Mouse (Mus musculus) T-cell, adult 2 months (primary cell): ENCODE measurements at regions not wholly inside any gene's neighbourhood (a gene's known extent, or its start where the extent isn't known, plus 50 kb on each side); places are given as distances from the start of the nearest gene placed in this dataset.
"Not testable (repeated sequence)": the region's sequence is repeated elsewhere in the genome, so short reads cannot be mapped to it uniquely, and the experiment has no call there.

ENCODE experiments used
- DNase-seq: peaks from one replicate; pipeline ENCODE4 v3.0.0; 2022; ENCODE audit warnings: low spot score

GRCm38 (mm10) chr11:63211501-63211900 is 82.7 kb downstream of the Pmp22 start:
- no peak for DNase-seq

DNA sequence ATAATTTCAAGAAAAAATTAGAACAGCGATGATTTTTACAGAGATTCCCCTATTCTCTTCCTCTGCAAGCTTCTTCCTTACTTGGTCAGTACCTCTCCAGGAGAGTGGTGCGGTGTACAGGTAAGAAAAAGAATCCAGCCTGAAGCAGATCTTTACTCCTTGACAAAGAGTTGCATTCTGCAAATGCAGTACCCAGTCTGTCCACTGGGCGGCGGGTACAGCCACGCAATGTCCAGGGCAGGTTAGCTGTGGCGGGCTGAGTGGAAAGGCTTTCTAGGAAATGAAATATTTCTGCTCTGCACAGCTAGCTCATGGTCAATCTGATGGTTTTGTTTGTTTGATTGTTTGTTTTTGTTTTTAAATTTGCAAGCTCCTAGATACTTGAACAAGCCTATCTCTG is 84.3 kb downstream of the Pmp22 start:
- DNase-seq: peak; percentile 12

GRCm38 (mm10) chr11:63213901-63214425 is 85.2 kb downstream of the Pmp22 start:
- no peak for DNase-seq

- DNase-seq: no peak
Observed at GRCm38 (mm10) chr11:63215993-63216392, 87.2 kb downstream of the Pmp22 start.

DNA sequence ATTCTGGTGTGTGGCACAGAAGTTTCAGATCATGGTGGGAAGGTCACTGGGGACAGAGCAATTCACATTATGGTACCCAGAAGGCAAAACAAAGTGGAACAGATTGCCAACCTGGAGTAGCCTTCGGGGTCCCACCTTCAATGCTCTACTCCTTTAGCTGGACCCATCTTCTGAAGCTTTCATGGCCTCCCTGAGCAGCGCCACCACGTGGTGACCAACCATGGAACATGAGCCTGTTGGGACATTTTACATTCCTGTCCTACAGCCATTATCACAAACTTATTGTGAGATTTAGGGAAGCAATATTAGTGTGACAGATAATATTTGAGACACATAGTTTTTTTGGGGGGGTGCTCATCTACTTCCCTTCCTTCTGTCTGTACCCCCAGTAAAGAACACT is 88.3 kb downstream of the Pmp22 start:
- no peak for DNase-seq

- no peak for DNase-seq
Observed at GRCm38 (mm10) chr11:63226471-63226870, 97.7 kb downstream of the Pmp22 start.

- no peak for DNase-seq
Observed at GRCm38 (mm10) chr11:63230786-63231185, 102.0 kb downstream of the Pmp22 start.

DNA sequence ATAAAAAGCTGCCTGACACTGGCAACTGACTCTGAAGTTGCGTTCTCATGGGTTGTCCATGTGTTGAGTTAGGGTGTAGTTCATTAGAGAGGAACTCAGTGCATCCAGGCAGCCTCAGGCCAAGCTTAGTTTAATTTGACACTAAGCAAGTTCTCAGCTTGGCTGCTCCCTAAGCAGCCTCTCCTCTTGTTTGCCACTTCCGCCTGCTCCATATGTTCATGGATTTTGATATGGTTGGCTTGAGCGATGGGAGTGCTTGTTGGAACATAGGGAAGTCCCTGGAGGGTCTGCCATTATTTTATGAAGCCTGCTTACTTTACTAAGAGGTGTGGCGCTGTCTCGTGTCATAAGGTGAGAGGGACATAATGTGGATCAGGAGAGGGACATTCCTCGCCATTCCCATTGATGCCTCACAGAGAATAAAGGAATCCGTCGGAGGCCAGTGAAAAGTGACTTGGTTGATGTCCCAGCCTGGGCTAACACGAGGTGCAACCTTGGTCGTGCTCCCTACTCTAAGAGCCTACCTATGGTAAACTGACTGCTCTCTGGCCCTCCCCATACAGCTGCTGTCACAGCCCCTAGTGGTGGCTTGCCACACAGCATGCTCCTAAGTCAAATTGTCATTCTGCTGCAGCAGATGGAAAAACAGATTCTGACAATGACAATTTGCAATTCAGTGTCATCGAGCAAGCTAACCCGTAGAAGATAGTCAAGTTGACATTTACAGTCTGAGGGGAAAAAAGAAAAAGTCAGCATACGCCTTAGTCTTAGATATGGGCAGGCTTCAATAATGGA is 104.6 kb downstream of the Pmp22 start:
- DNase-seq: no peak

DNA sequence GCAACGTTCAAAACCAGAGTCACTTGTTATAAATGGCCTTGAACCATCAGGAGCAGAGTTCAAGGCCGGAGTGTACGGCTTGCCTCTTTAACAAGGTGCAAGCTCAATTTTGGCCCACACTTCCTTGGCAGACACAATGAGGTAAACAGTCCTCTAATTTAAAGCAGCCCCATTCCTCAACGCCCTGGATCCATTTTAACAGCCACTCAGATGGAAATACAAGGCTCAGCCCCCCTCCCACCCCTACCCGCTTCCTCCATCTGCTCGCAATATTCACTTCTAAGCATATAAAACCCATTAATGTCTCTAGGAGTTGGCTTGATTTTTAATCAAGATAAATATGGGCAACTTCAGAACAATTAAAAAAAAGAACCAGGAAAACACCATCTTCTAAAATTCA is 105.7 kb downstream of the Pmp22 start:
- no peak for DNase-seq

- no peak for DNase-seq
Observed at GRCm38 (mm10) chr11:63238655-63239054, 109.9 kb downstream of the Pmp22 start.

GRCm38 (mm10) chr11:63243906-63244416 is 115.2 kb downstream of the Pmp22 start:
- no peak for DNase-seq

GRCm38 (mm10) chr11:63245041-63245440 is 116.3 kb downstream of the Pmp22 start:
- DNase-seq: no peak

- no peak for DNase-seq
Observed at GRCm38 (mm10) chr11:63246052-63246661, 117.4 kb downstream of the Pmp22 start.

DNA sequence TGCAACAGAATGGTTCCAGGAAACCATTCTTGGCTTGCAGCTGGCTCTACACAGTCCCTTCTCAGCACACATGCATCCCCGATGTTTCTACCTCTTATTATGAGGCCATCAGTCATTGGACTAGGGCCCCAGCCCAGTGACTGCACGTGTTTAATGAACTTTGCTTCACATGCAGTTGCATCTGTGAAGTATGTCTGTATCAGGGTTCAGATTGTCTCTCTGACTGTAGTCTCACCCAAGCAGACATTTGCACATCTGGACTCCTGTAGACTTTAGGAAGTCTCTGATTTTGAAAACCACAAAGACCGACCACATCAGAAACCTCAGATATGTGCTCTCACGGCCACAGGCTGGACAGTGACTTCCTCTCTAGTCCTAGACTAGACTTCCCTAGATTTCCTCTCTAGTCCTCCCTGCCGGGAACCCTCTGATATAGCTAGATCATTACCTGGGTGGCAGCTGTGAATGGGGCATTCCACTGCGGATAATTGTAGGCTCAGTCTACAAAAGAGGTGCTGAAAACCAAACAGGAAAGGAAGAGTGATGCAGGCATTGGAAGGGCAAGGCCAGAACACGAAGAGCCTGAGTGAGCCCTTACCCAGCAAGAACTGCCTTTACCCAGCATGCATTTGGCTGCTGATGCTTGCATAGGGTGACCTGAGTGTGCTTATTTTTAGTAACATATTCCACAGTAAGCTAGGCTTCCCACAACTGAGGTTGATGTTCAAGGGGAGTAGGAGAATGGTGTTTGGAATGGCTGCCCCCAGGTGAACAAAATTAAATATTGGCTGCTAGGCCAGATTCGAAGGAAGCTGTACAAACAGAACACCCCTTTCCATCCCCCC is 123.5 kb downstream of the Pmp22 start:
- DNase-seq: no peak

DNA sequence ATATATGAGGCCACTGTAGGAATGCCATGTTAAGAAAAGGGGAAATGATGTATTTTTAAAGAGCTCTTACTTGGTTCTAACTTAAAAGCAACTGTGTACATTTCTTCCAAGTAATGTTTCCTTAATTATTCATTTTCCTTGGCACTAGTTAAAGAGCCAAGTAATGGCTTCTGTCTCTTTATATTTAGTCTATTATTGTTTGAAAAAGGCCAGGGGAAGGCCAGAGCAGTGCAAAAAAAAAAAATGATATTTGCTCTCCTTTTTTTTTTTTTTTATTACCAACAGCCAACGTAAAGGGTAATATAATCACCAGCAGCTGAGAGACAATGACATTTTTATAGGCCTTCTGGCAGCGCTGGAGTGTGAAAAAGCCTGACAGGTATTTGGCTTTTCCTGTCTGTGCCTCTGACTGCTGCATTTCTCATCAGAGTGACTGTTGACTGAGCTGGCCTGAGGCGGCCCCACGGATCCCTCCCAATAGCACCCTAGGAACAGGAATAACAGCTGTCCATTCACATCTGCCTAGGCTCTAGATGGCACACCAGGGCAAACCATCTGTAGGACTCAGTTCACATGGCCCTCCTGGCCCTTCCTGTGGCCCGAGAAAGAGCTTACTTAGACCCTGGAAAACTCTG is 124.3 kb downstream of the Pmp22 start:
- DNase-seq: no peak

- no peak for DNase-seq
Observed at GRCm38 (mm10) chr11:63264432-63265061, 135.8 kb downstream of the Pmp22 start.

DNA sequence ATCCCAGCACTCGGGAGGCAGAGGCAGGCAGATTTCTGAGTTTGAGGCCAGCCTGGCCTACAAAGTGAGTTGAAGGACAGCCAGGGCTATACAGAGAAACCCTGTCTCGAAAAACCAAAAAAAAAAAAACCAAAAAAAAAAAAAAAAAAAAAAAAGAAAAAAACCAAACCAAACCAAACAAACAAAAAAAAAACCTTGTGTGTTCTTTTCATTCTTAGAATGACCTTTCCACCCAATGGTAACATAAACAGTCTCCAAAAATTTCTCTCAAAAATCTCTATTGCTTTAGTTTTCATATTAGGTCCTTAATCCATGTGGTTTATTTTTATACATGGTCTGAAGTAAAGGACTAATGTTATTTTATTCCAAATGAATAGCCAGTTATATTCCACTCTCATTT is 137.5 kb downstream of the Pmp22 start:
- not testable (repeated sequence) for DNase-seq

DNA sequence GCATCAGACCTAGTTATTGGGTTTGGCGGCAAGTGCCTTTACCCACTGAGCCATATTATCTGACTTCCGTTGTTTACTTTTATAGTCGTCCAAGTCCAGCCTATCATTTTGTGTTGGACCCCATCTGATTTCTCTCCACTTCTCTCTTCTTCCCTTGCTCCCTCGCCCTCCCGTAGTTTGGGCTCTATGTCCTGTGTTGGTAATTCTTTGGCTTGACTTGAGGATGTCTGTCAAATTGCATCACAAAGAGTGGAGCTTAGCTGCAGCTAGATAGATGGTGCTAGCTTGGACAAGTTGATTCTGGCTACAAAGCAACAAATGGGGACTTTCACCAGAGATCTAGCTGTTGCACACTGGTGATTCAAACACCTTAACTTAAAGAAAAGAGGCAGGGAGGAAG is 147.9 kb downstream of the Pmp22 start:
- DNase-seq: no peak

DNA sequence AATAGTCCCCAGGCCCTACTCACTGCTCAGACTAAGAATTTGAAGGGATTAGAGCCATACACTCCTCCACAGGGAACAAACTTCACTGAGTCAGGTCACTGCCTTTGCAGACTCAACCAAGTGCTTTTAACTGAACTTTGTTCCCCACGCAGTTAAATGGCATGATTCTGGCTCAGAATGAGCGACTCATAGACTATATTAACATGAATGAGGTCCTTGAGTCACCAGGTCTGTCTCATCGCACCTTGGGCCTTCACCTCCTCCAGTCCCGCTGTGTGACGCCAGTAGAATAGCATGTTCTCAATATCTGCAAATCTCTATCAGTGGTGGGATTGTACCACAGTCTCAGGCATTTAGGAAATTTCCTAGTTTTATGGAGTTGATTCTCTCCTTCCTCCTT is 153.1 kb downstream of the Pmp22 start:
- DNase-seq: no peak

- no peak for DNase-seq
Observed at GRCm38 (mm10) chr11:63282541-63282940, 153.8 kb downstream of the Pmp22 start.

- no peak for DNase-seq
Observed at GRCm38 (mm10) chr11:63286026-63286425, 157.2 kb downstream of the Pmp22 start.
